Mouse (Mus musculus) CH12.LX (cell line): ENCODE results near the gene Klc1. TPM values are rescaled to one million over a fixed set of nuclear protein-coding genes. Genes with fewer than 3 reads are reported as not detected.

ENCODE experiments used
- DNase-seq: peaks from one replicate; pipeline ENCODE4 v3.0.0-alpha.2; 2013; ENCODE audit errors: extremely low read depth
- H3K27ac ChIP-seq: 2 replicates; pipeline ENCODE4 v1.5.1; 2012; ENCODE audit warnings: low read depth, mild to moderate bottlenecking, control low read depth, moderate library complexity; ENCODE audit not compliant: insufficient read depth
- H3K27me3 ChIP-seq: replicated peaks from 2 replicates; pipeline ENCODE3; 2012; ENCODE audit warnings: inconsistent platforms
- H3K36me3 ChIP-seq, 2 experiments: replicated peaks in 1 of 2; 2 replicates each; pipeline versions ENCODE3 to v1.6.1; 2012; ENCODE audit warnings: inconsistent platforms in 1 of 2, low read length in 1 of 2, mild to moderate bottlenecking in 1 of 2, mixed read lengths in 1 of 2, moderate library complexity in 1 of 2; ENCODE audit not compliant: control insufficient read depth in 1 of 2, insufficient read depth in 1 of 2
- H3K4me1 ChIP-seq, 2 experiments: 2 replicates each; pipeline ENCODE4 v1.6.1; 2012; ENCODE audit warnings: inconsistent platforms in 1 of 2, moderate library complexity in 1 of 2; ENCODE audit not compliant: insufficient read depth in 2 of 2, control insufficient read depth in 1 of 2
- H3K4me2 ChIP-seq: 2 replicates; pipeline ENCODE4 v1.6.1; 2012; ENCODE audit warnings: low read depth, mild to moderate bottlenecking, control low read depth; ENCODE audit not compliant: poor library complexity, insufficient read depth, severe bottlenecking
- H3K4me3 ChIP-seq, 3 experiments: fragments of 150-350 bp in 1 of 3; sonication (generic) in 1 of 3; replicated peaks in 1 of 3; 2 replicates each; pipeline versions ENCODE3 to v1.5.1; 2011 to 2012; ENCODE audit warnings: low read depth in 2 of 3, low read length in 2 of 3, mild to moderate bottlenecking in 2 of 3, moderate library complexity in 2 of 3, control low read depth in 1 of 3, improper control_type of control experiment in 1 of 3, inconsistent platforms in 1 of 3, mixed read lengths in 1 of 3; ENCODE audit not compliant: poor library complexity in 1 of 3
- H3K79me2 ChIP-seq: replicated peaks from 2 replicates; pipeline ENCODE4 v1.6.1; 2012; ENCODE audit warnings: mild to moderate bottlenecking, moderate library complexity; ENCODE audit not compliant: control insufficient read depth, poor library complexity, insufficient read depth, severe bottlenecking; ENCODE audit errors: extremely low read depth
- H3K9ac ChIP-seq: 2 replicates; pipeline ENCODE4 v1.6.1; 2012; ENCODE audit warnings: low read depth, mild to moderate bottlenecking, control low read depth, moderate library complexity; ENCODE audit not compliant: insufficient read depth
- H3K9me3 ChIP-seq: replicated peaks from 2 replicates; pipeline ENCODE3; 2012; ENCODE audit warnings: low read length, inconsistent platforms, mixed read lengths
- BHLHE40 ChIP-seq: IDR thresholded peaks from 2 replicates; pipeline ENCODE4 v1.6.1; 2011; ENCODE audit warnings: mild to moderate bottlenecking, low read depth, low read length, improper control_type of control experiment
- CTCF ChIP-seq, 2 experiments: IDR thresholded peaks in 1 of 2; conservative IDR thresholded peaks in 1 of 2; 2 replicates each; pipeline ENCODE4 v1.5.1; 2011 to 2012; ENCODE audit warnings: low read depth in 2 of 2, low read length in 2 of 2, improper control_type of control experiment in 1 of 2, inconsistent platforms in 1 of 2, mild to moderate bottlenecking in 1 of 2, moderate library complexity in 1 of 2
- E2F4 ChIP-seq: IDR thresholded peaks from 2 replicates; pipeline ENCODE4 v1.6.1; 2011; ENCODE audit warnings: low read depth, low read length, improper control_type of control experiment; ENCODE audit not compliant: insufficient replicate concordance
- EP300 ChIP-seq: IDR thresholded peaks from 2 replicates; pipeline ENCODE4 v1.6.1; 2011; ENCODE audit warnings: low read length, improper control_type of control experiment
- ETS1 ChIP-seq: conservative IDR thresholded peaks from 2 replicates; pipeline ENCODE4 v1.6.1; 2012; ENCODE audit warnings: low read depth, mild to moderate bottlenecking, inconsistent platforms, low read length, improper control_type of control experiment, moderate library complexity
- GABPA ChIP-seq: IDR thresholded peaks from 2 replicates; pipeline ENCODE4 v1.6.1; 2012; ENCODE audit warnings: low read depth, low read length, improper control_type of control experiment, inconsistent platforms; ENCODE audit not compliant: insufficient replicate concordance
- HCFC1 ChIP-seq: IDR thresholded peaks from 2 replicates; pipeline ENCODE4 v1.6.1; 2012; ENCODE audit warnings: low read depth, mild to moderate bottlenecking, inconsistent platforms, low read length, improper control_type of control experiment
- JUN ChIP-seq: IDR thresholded peaks from 2 replicates; pipeline ENCODE4 v1.6.1; 2011; ENCODE audit warnings: low read depth, mild to moderate bottlenecking, low read length, improper control_type of control experiment, moderate library complexity; ENCODE audit not compliant: insufficient read depth
- JUND ChIP-seq: conservative IDR thresholded peaks from 2 replicates; pipeline ENCODE4 v1.6.1; 2011; ENCODE audit warnings: low read depth, low read length, improper control_type of control experiment
- KAT2A ChIP-seq: IDR thresholded peaks from 2 replicates; pipeline ENCODE4 v1.6.1; 2012; ENCODE audit warnings: low read length, improper control_type of control experiment, inconsistent platforms; ENCODE audit not compliant: insufficient replicate concordance
- MAZ ChIP-seq: IDR thresholded peaks from 2 replicates; pipeline ENCODE4 v1.6.1; 2012; ENCODE audit warnings: low read depth, mild to moderate bottlenecking, inconsistent platforms, low read length, improper control_type of control experiment, moderate library complexity
- MEF2A ChIP-seq: IDR thresholded peaks from 2 replicates; pipeline ENCODE4 v1.6.1; 2014; ENCODE audit warnings: low read depth, mild to moderate bottlenecking, inconsistent platforms, low read length, improper control_type of control experiment, borderline replicate concordance
- MYC ChIP-seq: IDR thresholded peaks from 2 replicates; pipeline ENCODE4 v1.6.1; 2011; ENCODE audit warnings: low read depth, mild to moderate bottlenecking, improper control_type of control experiment, low read length
- NELFE ChIP-seq: IDR thresholded peaks from 2 replicates; pipeline ENCODE4 v1.6.1; 2011; ENCODE audit warnings: low read depth, low read length, improper control_type of control experiment
- NRF1 ChIP-seq: IDR thresholded peaks from 2 replicates; pipeline ENCODE4 v1.6.1; 2014; ENCODE audit warnings: low read depth, mild to moderate bottlenecking, inconsistent platforms, low read length, improper control_type of control experiment, moderate library complexity
- PAX5 ChIP-seq: IDR thresholded peaks from 2 replicates; pipeline ENCODE4 v1.6.1; 2012; ENCODE audit warnings: low read length, inconsistent platforms, mixed read lengths
- RAD21 ChIP-seq: IDR thresholded peaks from 2 replicates; pipeline ENCODE4 v1.6.1; 2011; ENCODE audit warnings: low read depth, mild to moderate bottlenecking, low read length, improper control_type of control experiment, moderate library complexity
- RCOR1 ChIP-seq: conservative IDR thresholded peaks from 2 replicates; pipeline ENCODE4 v1.6.1; 2012; ENCODE audit warnings: low read depth, mild to moderate bottlenecking, inconsistent platforms, low read length, improper control_type of control experiment
- SIN3A ChIP-seq: IDR thresholded peaks from 2 replicates; pipeline ENCODE4 v1.6.1; 2012; ENCODE audit warnings: low read length, improper control_type of control experiment, inconsistent platforms
- SMC3 ChIP-seq: IDR thresholded peaks from 2 replicates; pipeline ENCODE4 v1.6.1; 2011; ENCODE audit warnings: low read depth, low read length, improper control_type of control experiment
- TBP ChIP-seq: conservative IDR thresholded peaks from 2 replicates; pipeline ENCODE4 v1.6.1; 2011; ENCODE audit warnings: low read depth, low read length, improper control_type of control experiment
- ZKSCAN1 ChIP-seq: IDR thresholded peaks from 2 replicates; pipeline ENCODE4 v1.6.1; 2012; ENCODE audit warnings: low read depth, inconsistent platforms, low read length, improper control_type of control experiment, borderline replicate concordance
- ZNF384 ChIP-seq: IDR thresholded peaks from 2 replicates; pipeline ENCODE4 v1.6.1; 2012; ENCODE audit warnings: low read depth, low read length, improper control_type of control experiment, inconsistent platforms
- dilution Hi-C: fragments of 300-500 bp; cut with MboI; formaldehyde crosslinking; loops from 2 replicates; pipeline ENCODE4 v1.14.3; 2020; ENCODE audit warnings: low sequenced_read_pairs; ENCODE audit not compliant: extremely low pct_unique_long_range_greater_than_20kb, extremely low pct_ligation_motif_present
- in situ Hi-C: fragments of 300-500 bp; cut with MboI; formaldehyde crosslinking; loops from 3 replicates; pipeline ENCODE4 v1.14.3; 2019; ENCODE audit warnings: low sequenced_read_pairs, low pct_ligation_motif_present, low pct_unique_long_range_greater_than_20kb, mixed read lengths
- polyA plus RNA-seq: library from polyadenylated mRNA; unstranded; fragments of >175 nt; gene quantifications from 2 replicates; pipeline ENCODE4 v1.2.1, GENCODE M21; 2012; ENCODE audit warnings: low read depth; ENCODE audit not compliant: insufficient read length
- total RNA-seq, 2 experiments: library from RNA; depleted of rRNA; stranded (reverse); fragments of 300-350 nt in 1 of 2; fragments of >200 nt in 1 of 2; gene quantifications; 2 replicates each; pipeline ENCODE4 v1.2.3; 2012 to 2014

Gene Klc1
- total and polyA plus RNA-seq, 3 experiments = 45.6 to 77.0 (median 55.1) TPM

DNA sequence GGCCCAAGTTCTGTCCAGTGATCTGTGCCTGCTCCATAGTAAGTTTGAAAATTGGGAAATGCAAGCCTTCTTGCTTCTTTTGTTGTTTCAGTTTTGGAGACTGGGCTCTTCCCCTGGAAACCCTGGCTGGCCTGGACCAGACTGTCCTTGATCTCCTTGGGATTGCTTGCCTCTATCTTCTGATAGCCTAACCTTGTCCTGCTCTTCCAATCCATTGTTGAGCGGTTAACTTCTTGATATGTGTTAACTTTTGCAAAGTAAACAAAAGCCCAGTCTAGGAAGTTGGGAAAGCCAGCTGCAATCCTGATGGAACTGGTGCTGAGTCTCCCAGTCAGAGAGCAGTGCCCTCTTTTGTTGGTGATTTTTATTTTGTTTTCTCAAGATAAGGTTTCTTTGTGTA lies 30.7 kb upstream of the Klc1 start:
- no peak overlapping the region for H3K27ac ChIP-seq
- H3K9ac ChIP-seq = no peak overlapping the region
- no peak overlapping the region for H3K4me2 ChIP-seq
- peaks cover 2% of the 10 kb centered on the region for H3K9me3 ChIP-seq
- H3K4me1 ChIP-seq = no peaks in the 10 kb centered on the region
- dilution Hi-C loops = no loop called here
- no peaks in the 10 kb centered on the region for H3K79me2 ChIP-seq
- TF ChIP-seq NRF1 = no peak
- TF ChIP-seq ZKSCAN1 = no peak
- no peak for TF ChIP-seq ETS1
- TF ChIP-seq MYC = no peak
- no peak for TF ChIP-seq MAZ
- TF ChIP-seq E2F4 = no peak
- TF ChIP-seq MEF2A = no peak
- no peak for TF ChIP-seq PAX5
- TF ChIP-seq KAT2A = no peak
- no peak for TF ChIP-seq TBP
- no peak for TF ChIP-seq CTCF (conservative IDR thresholded peaks at IDR 0.05 in 1 of 2, IDR thresholded peaks at IDR 0.05 in 1 of 2; ENCODE audit: low read depth in 2 of 2, low read length in 2 of 2)
- TF ChIP-seq SIN3A = no peak
- TF ChIP-seq JUND = no peak
- TF ChIP-seq EP300 = no peak
- TF ChIP-seq ZNF384 = no peak
- TF ChIP-seq HCFC1 = no peak
- no peak for TF ChIP-seq NELFE
- TF ChIP-seq BHLHE40 = no peak
- TF ChIP-seq JUN = no peak
- no peak for DNase-seq
- no peak overlapping the region for H3K4me3 ChIP-seq
- in situ Hi-C loops = no loop called here
- no peaks in the 10 kb centered on the region for H3K27me3 ChIP-seq
- peaks cover 51 to 80% of the 10 kb centered on the region in 2 experiments for H3K36me3 ChIP-seq

DNA sequence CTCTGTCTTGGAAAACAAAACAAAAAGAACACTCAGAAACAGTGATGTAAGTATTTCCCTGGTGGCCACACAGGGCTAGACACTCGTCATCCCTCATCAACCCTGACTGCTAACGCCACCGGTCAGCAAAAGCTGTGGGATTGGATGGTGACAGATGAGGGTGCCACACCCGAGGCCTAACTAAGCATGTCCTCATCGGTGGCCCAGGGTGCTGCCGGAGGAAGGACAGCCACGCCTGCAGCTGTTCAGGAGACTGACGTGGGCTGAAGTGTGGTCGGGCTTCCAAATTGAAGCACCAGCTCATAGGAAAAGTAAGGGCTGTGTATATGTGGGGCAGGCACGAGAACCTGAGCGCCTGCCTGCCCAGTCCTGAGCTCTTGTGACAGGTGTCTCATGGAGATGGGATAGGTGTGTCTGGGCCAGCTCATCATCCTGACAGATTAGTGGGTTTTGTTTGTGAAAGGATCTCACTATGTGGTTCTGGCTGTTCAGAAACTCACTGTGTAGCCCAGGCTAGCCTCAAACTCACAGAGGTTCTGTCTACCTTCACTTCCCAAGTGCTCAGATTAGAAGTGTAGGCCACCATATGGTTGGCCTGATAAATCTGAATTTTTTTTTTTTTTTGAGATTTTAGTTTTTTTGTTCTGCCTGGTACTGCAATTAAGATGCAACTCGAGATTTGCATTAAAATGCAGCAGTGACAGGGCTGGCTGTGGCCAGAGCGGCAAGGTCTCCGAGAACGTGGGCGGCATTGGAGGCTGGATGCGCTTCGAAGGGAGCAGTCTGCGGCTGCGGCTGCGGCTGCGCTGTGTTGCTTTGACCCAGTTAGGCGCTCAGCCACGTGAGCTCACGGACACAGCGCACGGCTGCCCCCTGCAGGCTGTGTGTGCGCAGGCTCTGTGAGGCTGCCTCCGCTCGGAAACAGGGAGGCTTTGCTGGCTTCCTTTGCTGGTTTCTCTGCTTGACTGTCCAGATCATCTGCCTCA lies 26.5 kb upstream of the Klc1 start:
- no peaks in the 10 kb centered on the region for H3K79me2 ChIP-seq
- TF ChIP-seq SMC3 (peak; percentile 45), TBP (no peak), RAD21 (peak; percentile 53), GABPA (no peak), ZKSCAN1 (no peak), JUND (no peak), NRF1 (peak; percentile 75), CTCF (conservative IDR thresholded peaks at IDR 0.05 in 1 of 2, IDR thresholded peaks at IDR 0.05 in 1 of 2; ENCODE audit: low read depth in 2 of 2, low read length in 2 of 2) (peak in 1 of 2 experiments; percentile 67; a peak in 2 of 4 replicates), PAX5 (no peak), BHLHE40 (peak; percentile 63), RCOR1 (no peak)
- TF ChIP-seq, all 38 proteins: peak for 5
- dilution Hi-C loops = no loop called here
- Histone ChIP-seq H3K9me3 (peaks cover 2% of the 10 kb centered on the region), H3K27ac (no peak overlapping the region), H3K36me3 (peaks cover 29 to 73% of the 10 kb centered on the region in 2 experiments), H3K4me2 (no peak overlapping the region), H3K27me3 (no peaks in the 10 kb centered on the region), H3K4me1 (no peaks in the 10 kb centered on the region), H3K4me3 (no peak overlapping the region), H3K9ac (no peak overlapping the region)
- peak; percentile 45 for DNase-seq
- in situ Hi-C loops = loop anchor here (10.0 kb wide), 1 partner anchor 143 kb away; no protein-coding TSS in a partner anchor
